ENCODE assay signal across 7 mouse cellular contexts in the genomic region with DNA sequence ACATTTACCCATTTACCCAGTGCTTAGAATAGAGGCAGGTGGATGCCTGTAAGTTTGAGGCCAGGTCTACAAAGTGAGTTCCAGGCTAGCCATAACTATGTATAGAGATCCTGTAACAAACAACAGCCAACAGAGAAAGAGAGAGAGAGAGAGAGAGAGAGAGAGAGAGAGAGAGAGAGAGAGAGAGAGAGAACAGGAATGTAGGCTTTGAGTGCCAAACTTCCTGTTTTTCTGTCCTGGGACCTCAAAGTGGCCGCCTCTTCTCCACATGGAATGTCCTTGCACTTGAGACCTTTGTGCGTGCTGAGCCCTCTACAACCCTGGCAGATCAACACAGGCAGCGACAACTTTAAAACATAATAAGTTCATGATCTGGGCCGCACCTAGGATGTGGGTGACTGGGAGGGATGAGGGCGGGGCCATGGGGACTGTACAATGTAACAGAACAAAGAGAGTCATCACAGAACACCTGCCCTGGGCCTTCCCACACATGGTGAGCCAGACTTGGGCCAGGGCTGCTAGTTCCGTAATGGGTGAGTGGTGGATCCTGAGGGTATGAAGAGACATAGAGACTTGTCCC. TPM values are rescaled to one million over a fixed set of nuclear protein-coding genes. Genes with fewer than 3 reads are reported as not detected.
DNase-seq lines count a peak whose midpoint lies in the region; ATAC-seq lines count a peak whose summit lies in the region.

No protein-coding gene starts in this region.

- 75% methylated on average over 6 of the region's 6 CpGs for WGBS in kidney, embryonic 14.5 days
- 78% methylated on average over 6 of the region's 6 CpGs for WGBS in embryonic facial prominence, embryonic 12.5 days
- 80% methylated on average over 6 of the region's 6 CpGs for WGBS in limb, embryonic 12.5 days
- WGBS in stomach, embryonic 16.5 days = 58% methylated on average over 6 of the region's 6 CpGs

- peak overlapping the region; percentile 41; the same call in 1 of the 2 replicates for H3K4me3 ChIP-seq in kidney, embryonic 14.5 days (ENCODE audit: low read length)
- H3K4me3 ChIP-seq in embryonic facial prominence, embryonic 12.5 days = peak overlapping the region; percentile 40; the same call in 1 of the 2 replicates
- H3K4me3 ChIP-seq in limb, embryonic 12.5 days (replicated peaks) = no peak overlapping the region
- peak overlapping the region; percentile 57 for H3K4me3 ChIP-seq in stomach, embryonic 16.5 days (replicated peaks; ENCODE audit: low read length)

- peaks cover 15% of the 10 kb centered on the region for H3K4me1 ChIP-seq in kidney, embryonic 14.5 days (ENCODE audit: control insufficient read depth, insufficient read depth, low read length)
- H3K4me1 ChIP-seq in embryonic facial prominence, embryonic 12.5 days = peaks cover 12% of the 10 kb centered on the region; the same call in 1 of the 2 replicates
- H3K4me1 ChIP-seq in limb, embryonic 12.5 days (replicated peaks) = peaks cover 14% of the 10 kb centered on the region
- H3K4me1 ChIP-seq in stomach, embryonic 16.5 days (ENCODE audit: control insufficient read depth, insufficient read depth, low read length) = peaks cover 22% of the 10 kb centered on the region

- peak overlapping the region; percentile 76 for H3K4me2 ChIP-seq in kidney, embryonic 14.5 days (replicated peaks; ENCODE audit: low read depth, low read length)
- peak overlapping the region; percentile 66 for H3K4me2 ChIP-seq in embryonic facial prominence, embryonic 12.5 days (replicated peaks)
- H3K4me2 ChIP-seq in limb, embryonic 12.5 days = peak overlapping the region; percentile 75
- peak overlapping the region; percentile 63 for H3K4me2 ChIP-seq in stomach, embryonic 16.5 days (ENCODE audit: low read depth, low read length)

- H3K27me3 ChIP-seq in kidney, embryonic 14.5 days (ENCODE audit: control insufficient read depth, insufficient read depth, low read length) = peaks cover 8% of the 10 kb centered on the region; the same call in 1 of the 2 replicates
- H3K27me3 ChIP-seq in embryonic facial prominence, embryonic 12.5 days = 0 out of 2 replicates have a peak, but pooled peaks cover 6% of the 10 kb centered on the region
- H3K27me3 ChIP-seq in limb, embryonic 12.5 days = peaks cover 10% of the 10 kb centered on the region
- H3K27me3 ChIP-seq in stomach, embryonic 16.5 days (ENCODE audit: control insufficient read depth, insufficient read depth, low read length) = 0 out of 2 replicates have a peak, but pooled peaks cover 2% of the 10 kb centered on the region

- no peak overlapping the region for H3K27ac ChIP-seq in kidney, embryonic 14.5 days (ENCODE audit: low read depth, low read length)
- H3K27ac ChIP-seq in embryonic facial prominence, embryonic 12.5 days = no peak overlapping the region
- H3K27ac ChIP-seq in limb, embryonic 12.5 days = no peak overlapping the region
- H3K27ac ChIP-seq in stomach, embryonic 16.5 days (ENCODE audit: low read length) = peak overlapping the region; percentile 56

- no peak for DNase-seq in kidney, adult 11 months
- DNase-seq in frontal cortex, postnatal 10 days (ENCODE audit: low spot score in 2 of 2) = no peak
- no peak for DNase-seq in left cerebral cortex, adult 18-20 months (ENCODE audit: low spot score in 2 of 2)

- no peak for ATAC-seq in kidney, embryonic 14.5 days (ENCODE audit: low FRiP score, low TSS enrichment)
- ATAC-seq in embryonic facial prominence, embryonic 12.5 days (ENCODE audit: insufficient number of reproducible peaks, insufficient read depth, low FRiP score, low TSS enrichment) = no peak
- ATAC-seq in limb, embryonic 12.5 days (ENCODE audit: insufficient number of reproducible peaks, insufficient read depth, low FRiP score, low TSS enrichment, low read depth) = no peak
- ATAC-seq in stomach, embryonic 16.5 days (ENCODE audit: insufficient read depth, low FRiP score) = peak; percentile 25; the same call in 1 of the 2 replicates

- no peaks in the 10 kb centered on the region for H3K36me3 ChIP-seq in kidney, embryonic 14.5 days (ENCODE audit: control insufficient read depth, insufficient read depth, low read length)
- no peaks in the 10 kb centered on the region for H3K36me3 ChIP-seq in embryonic facial prominence, embryonic 12.5 days
- no peaks in the 10 kb centered on the region for H3K36me3 ChIP-seq in limb, embryonic 12.5 days
- H3K36me3 ChIP-seq in stomach, embryonic 16.5 days (ENCODE audit: control insufficient read depth, insufficient read depth, low read length) = no peaks in the 10 kb centered on the region

- H3K9ac ChIP-seq in kidney, embryonic 14.5 days (ENCODE audit: low read depth, low read length) = no peak overlapping the region
- H3K9ac ChIP-seq in embryonic facial prominence, embryonic 12.5 days = no peak overlapping the region
- no peak overlapping the region for H3K9ac ChIP-seq in limb, embryonic 12.5 days (replicated peaks)
- peak overlapping the region; percentile 69; the same call in 1 of the 2 replicates for H3K9ac ChIP-seq in stomach, embryonic 16.5 days (ENCODE audit: low read length)

- H3K9me3 ChIP-seq in kidney, embryonic 14.5 days (ENCODE audit: control insufficient read depth, low read length) = no peaks in the 10 kb centered on the region
- H3K9me3 ChIP-seq in embryonic facial prominence, embryonic 12.5 days = no peaks in the 10 kb centered on the region
- H3K9me3 ChIP-seq in limb, embryonic 12.5 days = no peaks in the 10 kb centered on the region
- no peaks in the 10 kb centered on the region for H3K9me3 ChIP-seq in stomach, embryonic 16.5 days (replicated peaks; ENCODE audit: control insufficient read depth, low read length)

RNA-seq across cellular contexts. Expression of gene Tnfaip8l1, which starts 1.3 kb away (rescaled TPM):
- 11.4 and 11.8 TPM in 2 replicates for polyA plus RNA-seq in kidney, embryonic 14.5 days (2014; fragmentation: Nextera tagmentation; extraction: Ambion mirVana)
- polyA plus RNA-seq in embryonic facial prominence, embryonic 12.5 days (2016; fragmentation: Nextera tagmentation; extraction: Ambion mirVana) = 12.4 and 13.0 TPM in 2 replicates
- polyA plus RNA-seq in limb, embryonic 12.5 days (2016; fragmentation: Nextera tagmentation; extraction: Ambion mirVana) = 8.3 and 9.5 TPM in 2 replicates
- 11.9 and 14.3 TPM in 2 replicates for polyA plus RNA-seq in stomach, embryonic 16.5 days (2015; fragmentation: Nextera tagmentation; extraction: Ambion mirVana)
- total RNA-seq in left cerebral cortex, adult 18-20 months (2021) = 1 to 10 TPM; 6.8 to 7.9 TPM

RNA-seq across cellular contexts. Expression of gene Mydgf, which starts 20.1 kb away (rescaled TPM):
- polyA plus RNA-seq in kidney, embryonic 14.5 days (2014; fragmentation: Nextera tagmentation; extraction: Ambion mirVana) = 80.5 and 89.2 TPM in 2 replicates
- 71.0 and 76.2 TPM in 2 replicates for polyA plus RNA-seq in embryonic facial prominence, embryonic 12.5 days (2016; fragmentation: Nextera tagmentation; extraction: Ambion mirVana)
- 69.3 and 78.4 TPM in 2 replicates for polyA plus RNA-seq in limb, embryonic 12.5 days (2016; fragmentation: Nextera tagmentation; extraction: Ambion mirVana)
- polyA plus RNA-seq in stomach, embryonic 16.5 days (2015; fragmentation: Nextera tagmentation; extraction: Ambion mirVana) = 106 and 116 TPM in 2 replicates
- total RNA-seq in left cerebral cortex, adult 18-20 months (2021) = 10 to 100 TPM; 38.8 to 40.9 TPM

RNA-seq across cellular contexts. Expression of gene Sema6b, which starts 23.5 kb away (rescaled TPM):
- 1.4 TPM in 2 replicates for polyA plus RNA-seq in kidney, embryonic 14.5 days (2014; fragmentation: Nextera tagmentation; extraction: Ambion mirVana)
- 4.3 and 4.6 TPM in 2 replicates for polyA plus RNA-seq in embryonic facial prominence, embryonic 12.5 days (2016; fragmentation: Nextera tagmentation; extraction: Ambion mirVana)
- polyA plus RNA-seq in limb, embryonic 12.5 days (2016; fragmentation: Nextera tagmentation; extraction: Ambion mirVana) = 3.1 and 3.3 TPM in 2 replicates
- 0.50 and 0.71 TPM in 2 replicates for polyA plus RNA-seq in stomach, embryonic 16.5 days (2015; fragmentation: Nextera tagmentation; extraction: Ambion mirVana)
- 100 to 1,000 TPM; 116 to 117 TPM for total RNA-seq in left cerebral cortex, adult 18-20 months (2021)

RNA-seq across cellular contexts. Expression of gene Lrg1, which starts 41.8 kb away (rescaled TPM):
- polyA plus RNA-seq in kidney, embryonic 14.5 days (2014; fragmentation: Nextera tagmentation; extraction: Ambion mirVana) = not detected in 2 replicates
- polyA plus RNA-seq in embryonic facial prominence, embryonic 12.5 days (2016; fragmentation: Nextera tagmentation; extraction: Ambion mirVana) = 0.15 and 0.23 TPM in 2 replicates
- polyA plus RNA-seq in limb, embryonic 12.5 days (2016; fragmentation: Nextera tagmentation; extraction: Ambion mirVana) = 0.24 TPM in 1 of 2 replicates, not detected in the other
- 1.3 and 1.4 TPM in 2 replicates for polyA plus RNA-seq in stomach, embryonic 16.5 days (2015; fragmentation: Nextera tagmentation; extraction: Ambion mirVana)
- 1 to 10 TPM; 1.8 to 3.6 TPM for total RNA-seq in left cerebral cortex, adult 18-20 months (2021)

RNA-seq across cellular contexts. Expression of gene Plin5, which starts 46.2 kb away (rescaled TPM):
- 1.1 and 1.3 TPM in 2 replicates for polyA plus RNA-seq in kidney, embryonic 14.5 days (2014; fragmentation: Nextera tagmentation; extraction: Ambion mirVana)
- polyA plus RNA-seq in embryonic facial prominence, embryonic 12.5 days (2016; fragmentation: Nextera tagmentation; extraction: Ambion mirVana) = 0.15 and 0.29 TPM in 2 replicates
- 0.10 TPM in 2 replicates for polyA plus RNA-seq in limb, embryonic 12.5 days (2016; fragmentation: Nextera tagmentation; extraction: Ambion mirVana)
- 0.62 and 1.2 TPM in 2 replicates for polyA plus RNA-seq in stomach, embryonic 16.5 days (2015; fragmentation: Nextera tagmentation; extraction: Ambion mirVana)
- total RNA-seq in left cerebral cortex, adult 18-20 months (2021) = under 1 TPM; 0.37 to 0.60 TPM
